ENCODE assay signal across 8 mouse cellular contexts in the genomic region with DNA sequence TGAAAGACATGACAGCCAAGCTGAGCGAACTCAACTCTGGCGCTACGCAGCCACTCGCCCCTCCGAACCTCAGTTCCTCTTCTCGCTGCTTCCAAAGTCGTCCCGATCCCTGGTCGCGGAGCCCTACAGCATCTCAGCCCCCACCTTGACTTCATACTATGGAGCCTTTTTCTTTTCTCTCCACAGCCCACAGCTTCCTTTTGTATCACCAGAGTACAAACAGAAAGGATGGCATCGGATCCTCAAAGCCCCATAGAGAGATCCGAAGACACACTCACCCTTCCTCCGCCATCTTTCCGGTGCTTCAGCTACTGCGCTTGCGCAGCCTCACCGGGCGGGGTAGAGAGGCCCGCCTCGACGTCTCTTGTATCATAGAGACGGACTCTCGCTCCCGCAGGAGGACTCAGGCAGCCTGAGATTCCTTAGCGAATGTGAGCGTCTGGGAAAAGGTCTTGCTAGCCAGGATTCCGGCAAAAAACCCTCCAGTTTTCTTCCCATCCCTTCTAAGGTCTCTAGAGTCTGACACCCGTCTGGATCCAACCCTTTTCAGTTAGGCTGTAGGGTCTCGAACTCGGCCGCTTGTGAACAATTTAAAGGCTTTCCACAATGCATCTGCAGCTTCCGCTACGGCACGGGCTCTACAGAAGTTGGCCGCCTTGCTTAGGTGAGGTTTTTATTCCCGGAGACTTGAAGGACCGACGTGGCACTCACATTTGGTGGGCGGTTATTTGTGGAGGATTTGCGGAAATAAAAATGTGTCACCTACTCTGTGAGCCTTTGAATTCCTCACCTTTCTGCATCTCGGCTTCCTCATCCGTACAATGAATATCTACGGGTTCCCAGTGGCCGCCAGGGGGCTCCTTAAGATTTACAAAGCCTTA. TPM values are rescaled to one million over a fixed set of nuclear protein-coding genes. Genes with fewer than 3 reads are reported as not detected.
DNase-seq lines count a peak whose midpoint lies in the region; ATAC-seq lines count a peak whose summit lies in the region.

A gene (minus strand): TSS at position 332 of the 881 bp plus-strand sequence.

- intact Hi-C loops in left cerebral cortex, postnatal 14 days (cut with DNase I): loop anchor here (2.0 kb wide), 1 partner anchor 106 kb away; no protein-coding TSS in a partner anchor

- H3K9ac ChIP-seq in intestine, embryonic 14.5 days (ENCODE audit: low read length): peak within 1 kb of the TSS; percentile 55

- H3K4me3 ChIP-seq in intestine, embryonic 14.5 days (ENCODE audit: low read depth, low read length): peak within 1 kb of the TSS; percentile 49

- H3K27ac ChIP-seq in intestine, embryonic 14.5 days (ENCODE audit: low read depth): peak within 1 kb of the TSS; percentile 86

- H3K36me3 ChIP-seq in intestine, embryonic 14.5 days (ENCODE audit: control insufficient read depth, insufficient read depth, low read length): peaks cover 33% of the 10 kb centered on the region

- ATAC-seq in intestine, embryonic 14.5 days (replicated peaks; ENCODE audit: low FRiP score, low TSS enrichment, low read depth): peak; percentile 93

- H3K9me3 ChIP-seq in intestine, embryonic 14.5 days (ENCODE audit: control insufficient read depth, low read length): no peaks in the 10 kb centered on the region

- DNase-seq in adrenal gland, adult (ENCODE audit: inconsistent age in 2 of 2, low spot score in 1 of 2): peak; percentile 92 to 98
- peak; percentile 96 for DNase-seq in embryo, embryonic 10.5 days (ENCODE audit: low spot score)
- DNase-seq in gastrocnemius, postnatal 25 days: peak; percentile 89
- peak; percentile 94 for DNase-seq in intestine, embryonic 14.5 days (ENCODE audit: low spot score)
- DNase-seq in left cerebral cortex, postnatal 14 days (ENCODE audit: low spot score in 2 of 2): peak; percentile 91
- DNase-seq in mesoderm, embryonic 11.5 days (ENCODE audit: low read depth, low spot score): peak; percentile 95
- peak; percentile 82 to 87 for DNase-seq in right cerebral cortex, postnatal 36 days (ENCODE audit: low spot score in 2 of 2)
- peak; percentile 93 for DNase-seq in yolk sac, embryonic 10.5 days (ENCODE audit: low spot score)

- WGBS in intestine, embryonic 14.5 days: under 1% methylated on average over 44 of the region's 44 CpGs

- H3K4me2 ChIP-seq in intestine, embryonic 14.5 days (ENCODE audit: low read length): peak within 1 kb of the TSS; percentile 73

- no peaks in the 10 kb centered on the region for H3K27me3 ChIP-seq in intestine, embryonic 14.5 days (replicated peaks; ENCODE audit: control insufficient read depth, insufficient read depth, low read length)

- peaks cover 7% of the 10 kb centered on the region; the same call in 1 of the 2 replicates for H3K4me1 ChIP-seq in intestine, embryonic 14.5 days (replicated peaks; ENCODE audit: control insufficient read depth, insufficient read depth, low read length)

RNA-seq across cellular contexts. Expression of the gene that starts here (rescaled TPM):
- total RNA-seq in gastrocnemius, postnatal 25 days (2021): 10 to 100 TPM; 42.6 to 50.4 TPM
- polyA plus RNA-seq in intestine, embryonic 14.5 days (2014; fragmentation: Nextera tagmentation; extraction: Ambion mirVana): 133 and 150 TPM in 2 replicates
- total RNA-seq in left cerebral cortex, postnatal 14 days (2021): 10 to 100 TPM; 49.1 to 49.6 TPM

Comparison
In these comparisons a context has a peak if more than half of its experiments do, and no peak if none do; other contexts are left out.
1. Peak in every context shown above with its lines: DNase-seq, ATAC-seq, H3K4me3 ChIP-seq and H3K27ac ChIP-seq.